Mouse (Mus musculus) gastrocnemius, adult 2 months (tissue): ENCODE results near the gene Iglon5. TPM values are rescaled to one million over a fixed set of nuclear protein-coding genes. Genes with fewer than 3 reads are reported as not detected.

ENCODE experiments used
- DNase-seq: peaks from one replicate; pipeline ENCODE4 v3.0.0; 2022
- H3K27ac ChIP-seq: fragments of 200-600 bp; 2 replicates; pipeline ENCODE4 v1.8.1; 2022; ENCODE audit warnings: mild to moderate bottlenecking
- H3K4me3 ChIP-seq: fragments of 200-600 bp; 2 replicates; pipeline ENCODE4 v1.8.1; 2022; ENCODE audit warnings: mild to moderate bottlenecking, moderate library complexity
- CTCF ChIP-seq: fragments of 200-600 bp; IDR thresholded peaks from 2 replicates; pipeline ENCODE4 v1.8.1; 2022; ENCODE audit warnings: antibody characterized with exemption, mild to moderate bottlenecking, moderate library complexity
- intact Hi-C: fragments of 180-260 bp; cut with DNase I; formaldehyde crosslinking; loops from one replicate; pipeline ENCODE4 v1.15.1; 2025
- microRNA-seq: library from miRNA; unstranded; fragments of <30 nt; microRNA quantifications from one replicate; pipeline ENCODE4 v1.2.0, GENCODE M21; 2021
- total RNA-seq, 2 experiments: library from RNA; stranded (reverse); gene quantifications; 2 replicates each; pipeline ENCODE4 v1.2.3; 2021

The Iglon5 gene
- total RNA-seq, 2 experiments from 2014 or later = 0.20 to 0.28 TPM

- no peak for TF ChIP-seq CTCF
- H3K27ac ChIP-seq = no peak overlapping the region
- no peak for DNase-seq
- no peak overlapping the region for H3K4me3 ChIP-seq
- intact Hi-C loops = no loop called here
These were observed 51.3 kb downstream of the Iglon5 start for GRCm38 (mm10) chr7:43438611-43439010.

- no peak for TF ChIP-seq CTCF
- Histone ChIP-seq H3K4me3 (no peak within 1 kb of the TSS), H3K27ac (no peak within 1 kb of the TSS)
- intact Hi-C loops = no loop called here
- no peak for DNase-seq
These were observed 53.3 kb downstream of the Iglon5 start, which contains the start of gene Nkg7 for GRCm38 (mm10) chr7:43436341-43437255. TSS of gene Nkg7 (plus strand) at chr7:43437073.

- TF ChIP-seq CTCF = no peak
- Histone ChIP-seq H3K4me3 (no peak overlapping the region), H3K27ac (no peak overlapping the region)
- DNase-seq = no peak
- intact Hi-C loops = no loop called here
These were observed 55.2 kb downstream of the Iglon5 start for GRCm38 (mm10) chr7:43434676-43435075.

GRCm38 (mm10) chr7:43432891-43433290 is 57.0 kb downstream of the Iglon5 start:
- DNase-seq = no peak
- no peak overlapping the region for H3K27ac ChIP-seq
- intact Hi-C loops = no loop called here
- TF ChIP-seq CTCF = no peak
- H3K4me3 ChIP-seq = no peak overlapping the region

GRCm38 (mm10) chr7:43429500-43429899 is 60.4 kb downstream of the Iglon5 start:
- no peak overlapping the region for H3K4me3 ChIP-seq
- no peak overlapping the region for H3K27ac ChIP-seq
- no peak for DNase-seq
- intact Hi-C loops = no loop called here
- no peak for TF ChIP-seq CTCF

GRCm38 (mm10) chr7:43427406-43427805 is 62.5 kb downstream of the Iglon5 start, which contains the start of gene Lim2:
TSS of gene Lim2 (plus strand) at chr7:43427670.
- no peak within 1 kb of the TSS for H3K27ac ChIP-seq
- H3K4me3 ChIP-seq = no peak within 1 kb of the TSS
- no peak for TF ChIP-seq CTCF
- DNase-seq = no peak
- intact Hi-C loops = no loop called here

- intact Hi-C loops = loop anchor here (1.0 kb wide), 1 partner anchor 42 kb away; no protein-coding TSS in a partner anchor
These were observed 65.8 kb downstream of the Iglon5 start for GRCm38 (mm10) chr7:43423991-43424625.

GRCm38 (mm10) chr7:43422995-43423617 is 66.8 kb downstream of the Iglon5 start:
- intact Hi-C loops = loop anchor here (1.0 kb wide), 1 partner anchor 43 kb away; no protein-coding TSS in a partner anchor
- Histone ChIP-seq H3K27ac (no peak overlapping the region), H3K4me3 (no peak overlapping the region)
- DNase-seq = peak; percentile 88
- TF ChIP-seq CTCF = no peak; the same call in 1 of the 2 replicates

More at GRCm38 (mm10) chr7:43423991-43424625, 65.8 kb downstream of the Iglon5 start:
- DNase-seq = no peak
- no peak for TF ChIP-seq CTCF
- H3K27ac ChIP-seq = no peak overlapping the region
- no peak overlapping the region for H3K4me3 ChIP-seq

Small RNA genes lying within 50 kb of the gene (microRNA-seq; reads per million reads assigned to microRNA genes)
- gene Mir7051 = 2.9 reads per million

Other genes starting within 250 kb of the Iglon5 start
- gene Zfp715, start 176.8 kb downstream of the Iglon5 start, total RNA-seq = 1 to 10 TPM; 6.6 to 8.3 TPM
- gene Siglecf, start 138.7 kb downstream of the Iglon5 start, total RNA-seq = not detected
- not detected for gene Siglecg, start 81.9 kb downstream of the Iglon5 start, total RNA-seq
- gene Lim2, start 62.4 kb downstream of the Iglon5 start, total RNA-seq = not detected
- gene Nkg7, start 53.0 kb downstream of the Iglon5 start, total RNA-seq = not detected
- gene Cldnd2, start 49.3 kb downstream of the Iglon5 start, total RNA-seq = not detected
- gene Etfb, start 46.0 kb downstream of the Iglon5 start, total RNA-seq = 100 to 1,000 TPM; 221 to 447 TPM
- gene Gm45233, start 45.9 kb downstream of the Iglon5 start, total RNA-seq = 1 to 10 TPM in 1 of 2 experiments, under 1 TPM in 1; 0.45 to 1.2 TPM
- 1 to 10 TPM; 1.7 to 2.3 TPM for gene Vsig10l, start 26.9 kb downstream of the Iglon5 start, total RNA-seq
- gene 4931406B18Rik, start 15.9 kb upstream of the Iglon5 start, total RNA-seq = not detected
- 1 to 10 TPM; 1.4 TPM for gene Cd33, start 54.4 kb upstream of the Iglon5 start, total RNA-seq
- under 1 TPM; 0.36 to 0.43 TPM for gene Zfp658, start 72.2 kb upstream of the Iglon5 start, total RNA-seq
- 1 to 10 TPM; 3.1 to 4.9 TPM for gene Zfp719, start 89.5 kb upstream of the Iglon5 start, total RNA-seq
- gene Zfp819, start 117.1 kb upstream of the Iglon5 start, total RNA-seq = not detected
- gene Ceacam18, start 144.6 kb upstream of the Iglon5 start, total RNA-seq = not detected
- gene Siglece, start 170.1 kb upstream of the Iglon5 start, total RNA-seq = 1 to 10 TPM in 1 of 2 experiments, under 1 TPM in 1; 0.26 to 1.0 TPM
- gene Ctu1, start 181.9 kb upstream of the Iglon5 start, total RNA-seq = 1 to 10 TPM; 1.8 to 2.9 TPM
- not detected for gene Klk14, start 200.3 kb upstream of the Iglon5 start, total RNA-seq
- gene Klk13, start 222.5 kb upstream of the Iglon5 start, total RNA-seq = under 1 TPM in 1 of 2 experiments, not detected in 1; 0.22 TPM